Mouse (Mus musculus) megakaryocyte, embryonic 14.5 days (primary cell): Measurements from ENCODE around the gene Arhgef25.

Experiments used
- FLI1 ChIP-seq: IDR thresholded peaks from 2 replicates; pipeline ENCODE4 v1.6.1; 2012; ENCODE audit warnings: low read length, inconsistent platforms, mixed read lengths
- GATA1 ChIP-seq: IDR thresholded peaks from 3 replicates; pipeline ENCODE4 v1.6.1; 2012; ENCODE audit warnings: mixed read lengths, low read length, inconsistent platforms, borderline replicate concordance

DNA sequence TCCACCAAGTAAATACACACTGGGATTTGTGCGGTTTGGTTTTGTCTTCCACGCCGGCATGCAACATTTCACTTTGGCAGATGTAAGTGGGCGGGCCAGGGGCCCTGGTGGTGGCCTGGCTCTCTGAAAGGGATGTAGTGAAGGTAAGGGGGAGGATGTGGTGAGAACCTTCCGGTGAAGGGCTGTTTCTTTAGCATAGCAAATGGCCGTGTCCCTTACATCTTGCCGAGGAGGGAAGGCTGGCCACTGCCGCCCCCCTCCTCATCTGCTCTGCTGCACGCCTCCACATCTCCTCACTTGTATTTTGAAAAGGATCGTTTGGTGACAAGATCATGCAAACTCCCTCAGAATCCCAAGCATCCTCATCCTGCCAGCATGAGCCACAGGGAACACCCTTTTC lies 35.8 kb upstream of the Arhgef25 start:
- TF ChIP-seq GATA1 (no peak), FLI1 (no peak)
